Mouse (Mus musculus): ENCODE data around the gene Dusp27. TPM values are rescaled to one million over a fixed set of nuclear protein-coding genes. Genes with fewer than 3 reads are reported as not detected.

Gene Dusp27
- polyA plus RNA-seq, 1 experiment from 2014 or later = 32.2 TPM

DNA sequence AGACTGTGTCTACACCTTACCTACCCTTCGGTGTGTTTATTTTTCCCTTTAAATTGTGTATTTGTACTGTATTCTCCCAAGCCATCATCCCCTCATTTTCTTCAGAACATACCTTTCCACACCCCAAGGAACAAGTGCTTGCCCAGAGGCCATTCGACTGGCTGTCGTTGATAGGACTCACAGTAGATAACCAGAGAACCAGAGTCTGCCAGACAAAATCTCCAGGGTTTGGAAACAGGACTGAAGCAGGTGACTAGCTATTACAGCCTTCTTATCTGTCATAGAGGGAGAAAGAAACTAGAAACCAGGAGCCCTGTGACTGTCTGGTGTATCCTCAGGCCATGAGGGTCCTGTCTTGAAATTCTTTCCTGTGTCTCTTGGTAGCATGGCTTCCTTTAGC is 22.9 kb downstream of the Dusp27 start:
- Histone ChIP-seq H3K36me3 (ENCODE audit: control insufficient read depth, insufficient read depth, low read length) (peaks cover 21% of the 10 kb centered on the region), H3K9ac (ENCODE audit: low read depth, low read length) (no peak overlapping the region), H3K4me1 (ENCODE audit: control insufficient read depth, insufficient read depth, low read length) (no peaks in the 10 kb centered on the region), H3K27ac (ENCODE audit: low read depth, low read length) (no peak overlapping the region), H3K27me3 (ENCODE audit: control insufficient read depth, insufficient read depth, low read length) (no peaks in the 10 kb centered on the region), H3K4me3 (ENCODE audit: low read depth, low read length) (no peak overlapping the region), H3K9me3 (replicated peaks; ENCODE audit: control insufficient read depth, low read length) (no peaks in the 10 kb centered on the region), H3K4me2 (no peak overlapping the region)
- WGBS (ENCODE audit: insufficient replicate concordance) = 59% methylated on average over 3 of the region's 3 CpGs
- ATAC-seq (replicated peaks; ENCODE audit: insufficient number of reproducible peaks, low FRiP score, low TSS enrichment) = no peak

DNA sequence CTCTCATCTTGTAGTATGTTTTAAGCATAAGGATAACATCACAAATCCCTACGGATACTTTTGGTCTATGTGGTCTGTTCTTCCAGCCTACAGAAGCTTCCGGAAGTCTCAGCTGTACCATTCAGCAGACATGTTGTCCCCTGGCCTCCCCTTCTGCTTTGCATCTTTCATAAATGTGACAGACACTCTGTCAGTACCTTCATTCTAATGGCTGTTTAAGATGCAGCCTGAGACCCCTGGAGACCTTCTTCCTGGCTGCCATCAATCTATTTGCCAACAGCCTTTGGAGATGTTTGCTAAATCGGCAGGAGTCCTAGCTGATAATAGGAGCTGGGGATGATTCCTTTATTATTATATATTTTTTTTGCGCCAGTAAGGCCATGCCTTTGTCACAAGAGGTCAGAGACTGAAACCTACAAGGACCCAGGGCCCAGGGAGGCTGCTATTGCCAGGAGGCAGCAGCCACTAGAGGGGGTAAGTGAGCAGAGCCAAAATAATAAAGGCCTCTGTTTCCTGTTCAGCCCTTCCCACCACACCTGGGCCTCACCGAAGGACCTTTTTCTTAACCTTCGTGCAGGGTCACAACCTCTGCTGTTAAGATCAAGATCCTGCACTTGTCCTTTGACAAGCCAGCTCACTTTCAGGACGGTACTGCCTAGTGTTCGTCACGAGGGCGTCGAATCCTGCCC is 24.7 kb downstream of the Dusp27 start:
- Histone ChIP-seq H3K27me3 (ENCODE audit: control insufficient read depth, insufficient read depth, low read length) (no peaks in the 10 kb centered on the region), H3K4me2 (no peak overlapping the region), H3K4me1 (ENCODE audit: control insufficient read depth, insufficient read depth, low read length) (no peaks in the 10 kb centered on the region), H3K9ac (ENCODE audit: low read depth, low read length) (no peak overlapping the region), H3K36me3 (ENCODE audit: control insufficient read depth, insufficient read depth, low read length) (peaks cover 36% of the 10 kb centered on the region), H3K4me3 (ENCODE audit: low read depth, low read length) (no peak overlapping the region), H3K27ac (ENCODE audit: low read depth, low read length) (no peak overlapping the region), H3K9me3 (replicated peaks; ENCODE audit: control insufficient read depth, low read length) (no peaks in the 10 kb centered on the region)
- ATAC-seq (replicated peaks; ENCODE audit: insufficient number of reproducible peaks, low FRiP score, low TSS enrichment) = no peak
- 68% methylated on average over 11 of the region's 11 CpGs for WGBS (ENCODE audit: insufficient replicate concordance)

DNA sequence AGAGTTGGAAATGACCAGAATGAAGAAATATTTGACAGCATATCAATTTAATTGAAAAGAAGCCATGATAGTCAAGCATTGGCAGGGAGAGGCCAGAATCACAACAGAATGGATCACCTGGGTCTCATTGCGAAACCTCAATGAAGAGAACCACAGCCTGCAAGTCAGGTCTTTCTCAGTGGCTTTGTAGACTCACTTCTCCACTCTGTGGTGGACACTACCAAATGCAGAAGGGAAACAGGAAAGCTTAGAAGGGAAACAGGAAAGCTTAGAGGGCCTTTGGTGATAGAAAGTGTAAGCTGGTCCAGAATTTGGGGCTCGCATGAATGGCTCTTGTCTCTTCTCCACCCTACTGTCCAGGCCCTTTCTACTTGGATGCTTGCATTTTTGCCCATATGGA is 29.6 kb downstream of the Dusp27 start:
- Histone ChIP-seq H3K4me2 (no peak overlapping the region), H3K9me3 (replicated peaks; ENCODE audit: control insufficient read depth, low read length) (no peaks in the 10 kb centered on the region), H3K4me3 (ENCODE audit: low read depth, low read length) (no peak overlapping the region), H3K4me1 (ENCODE audit: control insufficient read depth, insufficient read depth, low read length) (no peaks in the 10 kb centered on the region), H3K9ac (ENCODE audit: low read depth, low read length) (no peak overlapping the region), H3K36me3 (ENCODE audit: control insufficient read depth, insufficient read depth, low read length) (peaks cover 39% of the 10 kb centered on the region), H3K27ac (ENCODE audit: low read depth, low read length) (no peak overlapping the region), H3K27me3 (ENCODE audit: control insufficient read depth, insufficient read depth, low read length) (no peaks in the 10 kb centered on the region)
- 92% methylated on average over 2 of the region's 2 CpGs for WGBS (ENCODE audit: insufficient replicate concordance)
- no peak for ATAC-seq (replicated peaks; ENCODE audit: insufficient number of reproducible peaks, low FRiP score, low TSS enrichment)

DNA sequence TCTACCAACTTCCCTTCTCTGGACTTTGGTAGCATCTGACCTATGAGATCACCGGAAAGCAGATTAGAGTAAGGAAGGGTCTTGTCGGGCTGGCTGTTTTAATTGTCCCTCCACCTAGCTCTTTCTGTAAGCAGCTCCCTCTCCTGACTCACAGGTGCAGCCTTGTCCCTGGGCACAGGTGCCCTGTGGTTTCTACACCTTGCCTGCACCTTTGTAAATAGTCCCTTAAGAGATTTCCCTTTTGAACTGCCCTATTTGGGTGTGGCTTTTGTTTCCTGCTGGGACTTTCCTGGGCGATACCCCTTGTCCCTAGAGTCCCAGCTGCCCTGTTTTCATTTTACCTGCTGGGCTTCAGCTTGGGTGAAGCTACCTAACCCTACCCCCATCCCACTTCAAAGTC is 33.3 kb downstream of the Dusp27 start:
- WGBS (ENCODE audit: insufficient replicate concordance) = 77% methylated on average over 3 of the region's 3 CpGs
- no peak for ATAC-seq (replicated peaks; ENCODE audit: insufficient number of reproducible peaks, low FRiP score, low TSS enrichment)
- no peak overlapping the region for H3K4me2 ChIP-seq
- no peak overlapping the region for H3K4me3 ChIP-seq (ENCODE audit: low read depth, low read length)
- no peaks in the 10 kb centered on the region for H3K9me3 ChIP-seq (replicated peaks; ENCODE audit: control insufficient read depth, low read length)
- H3K9ac ChIP-seq (ENCODE audit: low read depth, low read length) = no peak overlapping the region
- H3K36me3 ChIP-seq (ENCODE audit: control insufficient read depth, insufficient read depth, low read length) = peaks cover 21% of the 10 kb centered on the region
- H3K27ac ChIP-seq (ENCODE audit: low read depth, low read length) = no peak overlapping the region
- 0 out of 2 replicates have a peak, but pooled peaks cover 3% of the 10 kb centered on the region for H3K4me1 ChIP-seq (ENCODE audit: control insufficient read depth, insufficient read depth, low read length)
- H3K27me3 ChIP-seq (ENCODE audit: control insufficient read depth, insufficient read depth, low read length) = no peaks in the 10 kb centered on the region

DNA sequence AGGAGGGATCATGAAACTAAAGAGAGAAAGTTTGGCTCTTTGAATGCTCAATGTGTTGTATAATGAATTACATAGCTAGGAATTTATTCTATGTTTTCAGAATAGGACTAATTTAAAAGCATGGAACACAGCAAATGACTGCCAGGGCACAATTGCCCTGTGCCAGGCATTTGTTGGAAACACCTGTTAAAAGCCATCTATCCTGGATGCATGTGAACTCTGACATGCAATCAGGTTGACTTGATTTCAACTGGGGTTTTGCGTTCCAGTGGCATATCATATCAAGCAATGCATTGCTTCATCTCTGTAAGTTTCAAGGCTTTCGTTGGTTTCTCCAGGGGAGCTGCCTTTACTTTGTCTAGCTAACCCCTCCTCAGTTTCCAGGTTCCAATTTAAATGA is 37.4 kb downstream of the Dusp27 start:
- H3K4me2 ChIP-seq = no peak overlapping the region
- H3K27ac ChIP-seq (ENCODE audit: low read depth, low read length) = no peak overlapping the region
- H3K4me3 ChIP-seq (ENCODE audit: low read depth, low read length) = no peak overlapping the region
- 0 out of 2 replicates have a peak, but pooled peaks cover 3% of the 10 kb centered on the region for H3K4me1 ChIP-seq (ENCODE audit: control insufficient read depth, insufficient read depth, low read length)
- ATAC-seq (replicated peaks; ENCODE audit: insufficient number of reproducible peaks, low FRiP score, low TSS enrichment) = no peak
- no peaks in the 10 kb centered on the region for H3K36me3 ChIP-seq (ENCODE audit: control insufficient read depth, insufficient read depth, low read length)
- H3K27me3 ChIP-seq (ENCODE audit: control insufficient read depth, insufficient read depth, low read length) = no peaks in the 10 kb centered on the region
- WGBS (ENCODE audit: insufficient replicate concordance) = 82% methylated on average over 2 of the region's 2 CpGs
- no peak overlapping the region for H3K9ac ChIP-seq (ENCODE audit: low read depth, low read length)
- no peaks in the 10 kb centered on the region for H3K9me3 ChIP-seq (replicated peaks; ENCODE audit: control insufficient read depth, low read length)

DNA sequence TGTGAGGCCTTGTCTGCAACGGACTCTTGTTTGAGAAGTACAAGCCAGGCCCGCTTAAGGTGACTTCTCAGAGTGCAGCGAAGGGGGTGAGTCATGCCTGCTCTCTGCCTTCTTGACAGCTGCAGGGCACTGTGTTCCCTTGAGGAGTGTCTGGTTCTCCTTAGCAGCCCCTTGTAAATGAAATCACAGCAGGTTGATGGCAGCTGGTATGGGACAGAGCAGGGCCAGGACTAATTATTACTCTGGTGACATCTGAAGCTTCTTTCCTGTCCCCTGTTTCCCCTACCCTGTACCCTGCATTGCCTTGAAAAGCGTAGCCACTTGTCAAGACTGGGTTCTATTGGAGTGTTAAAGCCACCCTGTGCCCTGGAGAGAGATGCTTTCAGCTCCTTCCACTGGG is 38.0 kb downstream of the Dusp27 start:
- Histone ChIP-seq H3K4me2 (no peak overlapping the region), H3K4me1 (ENCODE audit: control insufficient read depth, insufficient read depth, low read length) (0 out of 2 replicates have a peak, but pooled peaks cover 3% of the 10 kb centered on the region), H3K27ac (ENCODE audit: low read depth, low read length) (no peak overlapping the region), H3K9ac (ENCODE audit: low read depth, low read length) (no peak overlapping the region), H3K4me3 (ENCODE audit: low read depth, low read length) (no peak overlapping the region), H3K9me3 (replicated peaks; ENCODE audit: control insufficient read depth, low read length) (no peaks in the 10 kb centered on the region), H3K36me3 (ENCODE audit: control insufficient read depth, insufficient read depth, low read length) (no peaks in the 10 kb centered on the region), H3K27me3 (ENCODE audit: control insufficient read depth, insufficient read depth, low read length) (no peaks in the 10 kb centered on the region)
- ATAC-seq (replicated peaks; ENCODE audit: insufficient number of reproducible peaks, low FRiP score, low TSS enrichment) = no peak
- 39% methylated on average over 4 of the region's 4 CpGs for WGBS (ENCODE audit: insufficient replicate concordance)

DNA sequence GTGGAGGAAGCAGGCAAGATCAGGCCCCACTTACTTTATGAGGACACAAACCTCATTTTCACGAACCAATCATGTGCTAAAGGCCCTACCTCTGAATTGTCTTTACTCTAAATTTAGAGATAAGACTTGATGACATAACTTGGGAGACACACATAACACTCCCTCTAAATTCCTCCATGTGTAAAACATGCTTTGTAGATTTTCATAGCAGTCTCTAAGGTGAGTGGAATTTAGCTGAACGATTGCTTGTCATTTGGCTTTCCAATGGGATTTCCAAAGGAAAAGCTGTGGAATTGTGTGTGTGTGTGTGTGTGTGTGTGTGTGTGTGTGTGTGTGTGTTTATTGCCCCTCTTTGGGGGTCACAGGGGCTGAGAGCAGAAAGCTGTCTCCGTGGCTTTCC is 38.4 kb downstream of the Dusp27 start:
- no peaks in the 10 kb centered on the region for H3K27me3 ChIP-seq (ENCODE audit: control insufficient read depth, insufficient read depth, low read length)
- H3K4me2 ChIP-seq = no peak overlapping the region
- ATAC-seq (replicated peaks; ENCODE audit: insufficient number of reproducible peaks, low FRiP score, low TSS enrichment) = no peak
- H3K9ac ChIP-seq (ENCODE audit: low read depth, low read length) = no peak overlapping the region
- WGBS (ENCODE audit: insufficient replicate concordance) = 54% methylated on average over 3 of the region's 3 CpGs
- H3K36me3 ChIP-seq (ENCODE audit: control insufficient read depth, insufficient read depth, low read length) = no peaks in the 10 kb centered on the region
- H3K27ac ChIP-seq (ENCODE audit: low read depth, low read length) = no peak overlapping the region
- 0 out of 2 replicates have a peak, but pooled peaks cover 3% of the 10 kb centered on the region for H3K4me1 ChIP-seq (ENCODE audit: control insufficient read depth, insufficient read depth, low read length)
- H3K9me3 ChIP-seq (replicated peaks; ENCODE audit: control insufficient read depth, low read length) = no peaks in the 10 kb centered on the region
- H3K4me3 ChIP-seq (ENCODE audit: low read depth, low read length) = no peak overlapping the region

DNA sequence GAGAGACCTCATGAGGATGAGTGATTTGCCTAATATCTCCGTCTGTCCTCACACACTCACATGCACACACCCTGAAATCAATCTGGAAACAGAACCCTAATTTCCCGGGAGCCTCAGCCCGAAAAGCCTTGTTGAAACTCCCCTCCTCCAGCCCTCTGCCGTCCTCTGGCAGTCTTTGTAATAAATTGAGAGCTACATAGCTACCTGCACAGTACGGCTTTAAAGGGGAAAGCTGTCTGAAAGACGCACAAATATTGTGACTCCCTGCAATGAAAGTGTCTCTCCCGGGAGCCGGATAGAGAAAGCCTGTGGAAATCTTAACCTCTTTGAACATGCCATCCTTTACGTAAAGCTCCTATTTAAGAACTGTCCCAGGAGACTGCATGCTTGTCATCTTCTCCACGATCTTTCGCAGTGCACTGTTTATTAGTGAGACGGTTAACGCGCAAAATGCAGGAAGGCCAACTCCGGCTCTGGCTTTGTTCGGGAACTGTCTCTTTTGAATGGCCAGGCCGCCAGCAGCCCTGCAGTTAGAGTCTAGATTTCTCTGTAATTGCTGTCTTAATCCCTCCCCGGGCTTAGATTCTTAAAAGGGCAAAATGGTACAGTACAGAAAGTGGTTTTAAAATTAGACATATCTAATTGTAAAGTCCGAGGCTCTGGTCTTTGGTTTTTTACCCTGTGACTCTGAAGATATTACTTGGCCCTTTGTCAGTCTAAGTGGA is 39.1 kb downstream of the Dusp27 start:
- H3K36me3 ChIP-seq (ENCODE audit: control insufficient read depth, insufficient read depth, low read length) = no peaks in the 10 kb centered on the region
- no peak overlapping the region for H3K4me3 ChIP-seq (ENCODE audit: low read depth, low read length)
- H3K9ac ChIP-seq (ENCODE audit: low read depth, low read length) = no peak overlapping the region
- WGBS (ENCODE audit: insufficient replicate concordance) = 78% methylated on average over 19 of the region's 19 CpGs
- H3K4me1 ChIP-seq (ENCODE audit: control insufficient read depth, insufficient read depth, low read length) = 0 out of 2 replicates have a peak, but pooled peaks cover 3% of the 10 kb centered on the region
- H3K9me3 ChIP-seq (replicated peaks; ENCODE audit: control insufficient read depth, low read length) = no peaks in the 10 kb centered on the region
- no peak overlapping the region for H3K4me2 ChIP-seq
- no peaks in the 10 kb centered on the region for H3K27me3 ChIP-seq (ENCODE audit: control insufficient read depth, insufficient read depth, low read length)
- no peak for ATAC-seq (replicated peaks; ENCODE audit: insufficient number of reproducible peaks, low FRiP score, low TSS enrichment)
- H3K27ac ChIP-seq (ENCODE audit: low read depth, low read length) = no peak overlapping the region

All from heart, embryonic 11.5 days (tissue).